Mouse (Mus musculus): ENCODE measurements around the gene Msmo1.
A peak's percentile ranks its signal among the peaks of the same experiment; 100 is the strongest.

Gene Msmo1

GRCm38 (mm10) chr8:64733271-64733943 lies at the start of gene Msmo1:
Gene Msmo1, minus strand, starts transcription at chr8:64733792.
- DNase-seq (ENCODE audit: low spot score in 2 of 2): peak; percentile 91 to 97

- no peak for DNase-seq (ENCODE audit: low spot score in 2 of 2)
These were observed 48.4 kb upstream of the Msmo1 start for GRCm38 (mm10) chr8:64781947-64782346.

DNA sequence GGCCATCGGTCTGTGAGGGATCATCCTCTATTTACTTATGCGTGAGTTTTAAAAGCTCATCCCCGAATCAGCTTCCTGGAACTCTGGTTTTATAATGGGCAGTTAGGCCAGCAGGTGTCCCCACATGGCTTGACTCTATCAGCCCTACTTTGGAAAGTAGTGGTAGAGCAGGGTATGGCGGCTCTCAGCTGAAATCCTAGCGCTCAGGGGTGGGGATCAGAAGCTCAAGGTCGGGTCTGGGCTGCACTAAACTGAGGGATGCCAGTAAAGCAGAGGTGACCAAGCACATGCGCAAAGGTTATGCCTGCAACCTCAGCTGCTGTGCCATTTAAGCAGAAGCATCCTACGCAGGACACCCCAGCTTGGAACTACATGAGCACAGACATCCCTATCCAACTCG lies 44.3 kb upstream of the Msmo1 start:
- no peak for DNase-seq (ENCODE audit: low spot score in 2 of 2)

DNA sequence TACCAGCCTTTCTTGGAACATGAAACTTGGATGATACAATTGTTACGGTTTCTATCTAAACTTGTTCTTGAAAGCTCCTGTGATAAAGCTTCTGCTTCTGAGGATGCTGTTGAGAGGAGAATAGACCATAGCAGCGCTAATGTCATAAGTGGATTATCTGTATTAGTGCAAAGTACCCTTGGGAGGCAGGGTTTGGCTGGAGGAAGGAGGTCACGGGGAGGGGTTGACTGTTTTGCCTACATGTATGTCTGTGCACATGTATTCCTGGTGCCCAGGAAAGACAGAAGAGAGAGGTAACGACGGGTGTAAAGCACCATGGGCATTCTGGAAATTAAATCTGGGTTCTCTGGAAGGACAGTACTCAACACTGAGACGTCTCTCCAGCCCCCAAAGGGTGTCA lies 40.5 kb upstream of the Msmo1 start:
- DNase-seq (ENCODE audit: low spot score in 2 of 2): no peak

DNA sequence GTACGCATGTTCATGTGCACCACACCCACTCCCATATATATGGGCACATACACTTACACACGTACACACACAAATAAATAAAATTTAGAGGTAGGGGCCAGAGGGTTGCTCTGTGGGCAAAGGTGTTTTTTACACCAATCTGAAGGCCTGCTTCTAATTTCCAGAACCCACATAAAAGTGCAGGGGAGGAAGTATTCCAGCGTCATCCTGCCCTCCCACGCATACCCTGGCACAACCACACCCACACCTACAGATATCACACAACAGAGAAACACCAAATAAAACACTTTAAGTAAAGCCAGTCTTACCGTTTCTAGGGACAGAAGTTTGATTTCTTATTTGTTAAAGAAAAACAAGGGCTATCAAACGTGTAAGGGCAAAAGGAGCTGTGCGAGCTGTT lies 37.2 kb upstream of the Msmo1 start:
- no peak for DNase-seq (ENCODE audit: low spot score in 2 of 2)

- no peak for DNase-seq (ENCODE audit: low spot score in 2 of 2)
These were observed 36.0 kb upstream of the Msmo1 start for GRCm38 (mm10) chr8:64769586-64769985.

- no peak for DNase-seq (ENCODE audit: low spot score in 2 of 2)
These were observed 35.1 kb upstream of the Msmo1 start for GRCm38 (mm10) chr8:64768645-64769044.

DNA sequence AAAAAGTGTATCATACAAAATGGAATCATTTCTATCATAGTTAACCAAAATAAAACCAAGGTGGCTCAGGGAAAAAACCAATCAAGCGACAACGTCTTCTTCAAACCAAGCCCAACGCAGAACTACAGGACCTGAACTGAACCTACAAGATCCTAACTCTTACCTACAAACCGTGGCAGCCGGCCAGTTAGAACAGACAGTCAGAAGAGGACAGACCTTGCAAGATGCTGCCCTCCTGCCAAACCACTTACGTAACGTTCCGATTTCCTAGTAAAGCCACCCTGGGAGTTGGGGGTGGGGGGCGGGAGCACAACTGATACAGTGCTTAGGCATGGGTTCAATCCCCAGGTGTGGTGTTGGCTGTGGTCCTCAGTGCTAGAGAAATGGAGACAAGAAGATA lies 33.5 kb upstream of the Msmo1 start:
- no peak for DNase-seq (ENCODE audit: low spot score in 2 of 2)

DNA sequence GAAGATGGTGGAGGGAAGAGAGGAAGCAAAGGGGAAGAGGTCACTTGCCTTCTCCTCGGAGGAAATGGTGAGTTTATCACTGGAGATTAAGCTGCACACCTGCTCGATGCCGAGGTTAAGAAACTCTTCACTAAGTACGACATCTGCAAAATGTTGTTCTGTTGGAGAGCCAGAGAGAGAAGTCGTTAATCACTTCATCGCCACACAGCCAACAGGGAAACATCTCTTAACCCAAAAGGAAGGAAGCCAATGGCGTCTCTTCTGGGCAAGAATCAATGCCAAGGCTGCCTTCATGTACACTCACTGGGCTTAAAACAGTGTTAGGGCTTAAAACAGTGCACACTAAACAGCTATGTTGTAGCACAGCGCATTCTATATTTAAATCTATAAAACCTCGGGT lies 30.5 kb upstream of the Msmo1 start:
- DNase-seq (ENCODE audit: low spot score in 2 of 2): no peak

- DNase-seq (ENCODE audit: low spot score in 2 of 2): no peak
These were observed 29.2 kb upstream of the Msmo1 start for GRCm38 (mm10) chr8:64762751-64763150.

- no peak for DNase-seq (ENCODE audit: low spot score in 2 of 2)
These were observed 27.8 kb upstream of the Msmo1 start for GRCm38 (mm10) chr8:64761430-64761829.

- no peak for DNase-seq (ENCODE audit: low spot score in 2 of 2)
These were observed 24.4 kb upstream of the Msmo1 start for GRCm38 (mm10) chr8:64757956-64758355.

DNA sequence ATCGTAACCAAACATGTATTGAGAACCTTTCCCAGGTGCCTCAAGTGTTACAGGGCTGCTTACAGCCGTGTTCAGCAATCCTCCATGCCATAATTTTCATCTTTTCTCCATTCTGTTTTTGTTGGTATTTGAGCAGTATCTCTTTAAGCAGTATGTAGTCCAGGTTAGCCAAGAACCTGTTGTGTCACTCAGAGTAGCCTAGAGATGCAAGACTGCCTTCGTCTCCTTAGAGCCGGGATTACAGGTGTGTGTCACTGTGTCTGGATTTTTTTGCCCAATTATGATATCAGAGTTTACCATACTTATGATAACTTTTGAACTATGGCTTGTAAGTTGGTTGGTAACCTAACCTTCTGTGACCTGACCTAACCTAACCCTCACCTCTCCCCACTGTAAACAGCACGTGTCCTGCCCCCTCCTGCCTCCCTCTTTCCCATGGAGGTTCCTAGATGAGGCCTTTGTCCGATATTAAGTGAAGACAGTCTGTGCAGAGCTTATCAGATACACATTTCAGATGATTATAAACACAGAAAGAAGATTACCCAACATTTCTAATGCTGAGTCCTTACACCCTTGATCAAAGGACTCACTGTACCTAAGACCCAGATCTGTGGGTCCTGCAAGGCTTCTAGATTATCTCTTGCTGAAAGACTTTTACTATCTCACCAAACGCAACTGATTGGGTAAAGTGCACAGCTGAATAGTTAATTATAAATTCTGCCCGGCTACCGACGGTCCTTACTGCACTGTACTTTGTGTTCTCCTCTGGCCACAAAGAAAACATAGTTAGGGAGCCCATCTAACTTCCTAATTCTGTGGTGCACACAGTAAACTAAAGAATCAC lies 12.8 kb upstream of the Msmo1 start:
- no peak for DNase-seq (ENCODE audit: low spot score in 2 of 2)

DNA sequence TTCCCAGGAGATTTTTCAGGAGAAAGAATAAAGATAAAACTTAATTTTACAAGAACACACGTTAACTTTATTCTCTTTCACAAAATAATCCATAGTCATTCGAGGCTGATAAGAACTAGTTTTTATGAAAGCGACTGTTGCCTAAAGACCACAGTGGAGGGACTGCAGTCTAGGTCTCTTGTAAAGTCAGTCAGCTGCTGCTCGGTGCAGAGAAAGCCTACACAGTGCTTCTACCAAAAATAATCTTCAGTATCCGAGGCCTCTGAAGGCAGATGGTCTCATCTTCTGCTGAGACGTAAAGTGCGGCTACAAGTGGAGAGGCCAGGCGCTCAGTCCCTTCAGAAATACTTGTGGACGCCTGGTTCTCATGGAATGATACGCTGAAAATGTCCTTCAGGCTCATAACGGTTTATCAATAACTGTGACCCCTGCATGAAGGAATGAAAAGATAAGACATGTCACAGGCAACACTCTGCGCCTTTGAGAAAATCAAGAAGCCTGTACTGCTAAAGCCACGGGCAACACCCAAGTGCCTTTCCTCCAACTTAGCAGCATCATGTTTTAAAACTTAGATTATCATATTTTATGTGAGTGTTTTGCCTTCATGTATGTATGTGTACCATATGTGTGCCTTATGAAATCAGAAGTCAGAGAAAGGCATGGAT lies 7.1 kb upstream of the Msmo1 start:
- no peak for DNase-seq (ENCODE audit: low spot score in 2 of 2)

DNA sequence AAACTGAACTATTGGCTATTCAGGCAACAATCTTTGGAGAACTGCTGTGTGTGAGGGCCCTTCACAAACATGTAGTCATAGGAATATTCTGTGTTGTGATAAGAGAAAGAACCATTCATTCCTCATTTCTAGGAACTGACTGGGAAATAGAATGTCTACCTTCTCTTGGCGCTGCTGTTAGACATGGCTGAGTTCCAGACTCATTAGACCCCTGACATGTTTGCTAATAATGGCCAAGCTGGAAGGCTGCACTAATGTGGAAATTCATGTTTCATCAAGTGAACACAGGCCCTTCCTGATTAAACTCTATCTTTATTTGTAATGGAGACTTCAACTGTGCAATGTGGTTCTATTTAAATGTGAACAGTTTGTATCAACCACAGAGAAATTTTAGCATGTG lies 5.3 kb upstream of the Msmo1 start:
- DNase-seq (ENCODE audit: low spot score in 2 of 2): no peak

GRCm38 (mm10) chr8:64736767-64737323 lies 3.3 kb upstream of the Msmo1 start:
- DNase-seq (ENCODE audit: low spot score in 2 of 2): no peak

- DNase-seq (ENCODE audit: low spot score in 2 of 2): no peak
These were observed 1.6 kb upstream of the Msmo1 start for GRCm38 (mm10) chr8:64735161-64735560.

DNA sequence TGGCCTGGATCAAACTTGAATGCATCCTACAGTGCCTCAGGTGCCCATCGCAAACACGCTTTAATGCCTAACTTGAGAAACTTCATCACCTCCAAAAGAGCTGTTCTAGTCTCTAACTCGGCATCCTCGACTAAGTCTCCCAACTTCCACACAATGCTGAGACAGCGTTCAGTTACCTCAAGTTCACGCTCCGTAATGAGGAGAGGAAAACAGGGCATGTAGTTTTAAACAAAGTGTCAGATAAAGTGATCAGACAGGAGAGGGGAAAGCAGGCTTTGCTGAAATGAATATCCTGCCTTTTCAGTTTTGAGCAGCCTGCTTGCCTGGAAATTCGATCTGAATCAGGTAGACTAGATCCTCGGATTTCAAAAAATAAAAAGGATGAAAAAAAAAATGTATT lies 996 bp downstream of the Msmo1 start:
- DNase-seq (ENCODE audit: low spot score in 2 of 2): no peak

DNA sequence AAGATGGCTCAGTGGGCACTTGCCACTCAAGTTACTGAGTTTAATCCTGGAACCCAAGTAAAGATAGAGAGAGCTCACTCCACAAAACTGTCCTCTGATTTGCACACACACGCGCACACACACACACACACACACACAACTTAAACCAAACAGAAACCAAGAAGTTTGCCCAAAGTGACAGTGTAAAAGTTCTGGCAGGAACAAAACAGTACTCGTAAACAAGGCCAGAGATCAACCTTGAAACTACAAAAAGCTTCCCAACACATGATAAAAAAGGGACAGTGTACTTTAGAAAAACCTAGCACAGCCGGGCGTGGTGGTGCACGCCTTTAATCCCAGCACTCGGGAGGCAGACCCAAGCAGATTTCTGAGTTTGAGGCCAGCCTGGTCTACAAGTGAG lies 5.4 kb downstream of the Msmo1 start:
- no peak for DNase-seq (ENCODE audit: low spot score in 2 of 2)

DNA sequence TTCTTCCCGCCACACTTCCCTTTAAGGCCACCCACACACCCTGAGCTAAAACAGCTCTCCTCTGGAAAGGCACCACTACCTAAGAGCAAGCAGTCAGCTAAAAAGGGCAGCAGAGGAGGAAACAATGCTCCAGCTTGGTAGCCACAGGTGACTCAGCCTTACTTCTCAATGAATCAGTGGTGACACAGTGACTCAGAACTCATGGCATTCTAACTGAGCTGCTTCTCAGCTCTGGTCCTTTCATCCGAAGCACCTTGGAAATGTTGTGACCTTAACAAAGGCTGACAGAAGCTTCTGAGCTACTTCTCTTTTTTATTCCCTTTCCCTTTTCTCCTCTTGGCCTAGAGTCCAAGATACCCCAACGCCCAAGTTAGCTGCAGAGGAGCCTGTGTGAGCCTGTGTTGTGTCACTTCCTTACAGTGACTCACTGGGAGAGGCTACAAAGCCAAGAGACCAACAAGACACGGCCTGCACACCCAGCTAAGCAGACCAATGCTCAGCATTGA lies 7.3 kb downstream of the Msmo1 start:
- DNase-seq (ENCODE audit: low spot score in 2 of 2): no peak

DNA sequence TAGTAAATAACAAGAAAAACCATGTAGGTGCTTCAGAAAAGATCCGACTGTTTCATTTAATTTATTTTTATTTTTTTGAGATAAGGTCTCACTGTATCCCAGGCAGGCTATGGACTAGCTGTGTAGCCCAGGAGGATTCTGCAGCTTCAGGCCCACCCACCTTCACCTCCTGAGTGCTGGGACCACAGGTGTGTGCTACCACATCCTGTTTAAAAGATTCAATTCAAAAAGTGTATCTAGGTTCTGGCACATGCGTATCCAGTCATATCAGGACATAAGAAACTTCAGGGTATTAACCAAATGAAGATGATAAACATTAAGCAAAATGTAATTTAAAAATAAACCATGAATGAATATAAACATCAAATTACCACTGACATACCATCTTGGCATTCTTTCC lies 10.4 kb downstream of the Msmo1 start:
- no peak for DNase-seq (ENCODE audit: low spot score in 2 of 2)

- no peak for DNase-seq (ENCODE audit: low spot score in 2 of 2)
These were observed 15.7 kb downstream of the Msmo1 start for GRCm38 (mm10) chr8:64717868-64718267.

Data from thymus, postnatal 10 days (tissue).